Mouse (Mus musculus) ES-Bruce4 (cell line): ENCODE data around the gene Syt2. TPM values are rescaled to one million over a fixed set of nuclear protein-coding genes. Genes with fewer than 3 reads are reported as not detected.

Experiments used
- H3K27ac ChIP-seq: 2 replicates; pipeline ENCODE4 v1.5.1; 2012; ENCODE audit warnings: low read length, inconsistent platforms; ENCODE audit not compliant: insufficient read depth
- H3K27me3 ChIP-seq: 2 replicates; pipeline ENCODE4 v1.6.1; 2012; ENCODE audit warnings: mild to moderate bottlenecking, low read length, inconsistent platforms; ENCODE audit not compliant: control insufficient read depth, poor library complexity, insufficient read depth, severe bottlenecking
- H3K36me3 ChIP-seq: 2 replicates; pipeline ENCODE4 v1.6.1; 2012; ENCODE audit warnings: inconsistent platforms, mild to moderate bottlenecking, low read length, moderate library complexity; ENCODE audit not compliant: control insufficient read depth, poor library complexity, insufficient read depth, severe bottlenecking
- H3K4me1 ChIP-seq: one replicate; pipeline ENCODE4 v1.8.1; 2011; ENCODE audit warnings: low read length; ENCODE audit not compliant: control insufficient read depth, insufficient read depth
- H3K4me3 ChIP-seq: 2 replicates; pipeline ENCODE4 v1.5.1; 2011; ENCODE audit warnings: low read depth, mild to moderate bottlenecking, low read length
- H3K9ac ChIP-seq: 2 replicates; pipeline ENCODE4 v1.6.1; 2012; ENCODE audit warnings: low read depth, mild to moderate bottlenecking, inconsistent platforms; ENCODE audit not compliant: poor library complexity, severe bottlenecking
- H3K9me3 ChIP-seq: replicated peaks from 2 replicates; pipeline ENCODE4 v1.6.1; 2012; ENCODE audit warnings: mild to moderate bottlenecking, low read length, inconsistent platforms; ENCODE audit not compliant: control insufficient read depth, poor library complexity, insufficient read depth, severe bottlenecking
- CTCF ChIP-seq: IDR thresholded peaks from one replicate; pipeline ENCODE4 v1.8.1; 2011; ENCODE audit warnings: low read depth, low read length
- EP300 ChIP-seq: IDR thresholded peaks from 2 replicates; pipeline ENCODE4 v1.6.1; 2011; ENCODE audit warnings: low read depth, low read length; ENCODE audit not compliant: insufficient read depth
- POLR2A ChIP-seq: IDR thresholded peaks from one replicate; pipeline ENCODE4 v1.8.1; 2011; ENCODE audit warnings: low read length; ENCODE audit not compliant: insufficient read depth
- polyA plus RNA-seq: library from polyadenylated mRNA; stranded (reverse); fragments of >200 nt; gene quantifications from 2 replicates; pipeline ENCODE4 v1.2.4, GENCODE M21; 2011; ENCODE audit warnings: low read depth; ENCODE audit not compliant: missing spikeins, insufficient read depth, insufficient read length

Gene Syt2
- 0.12 TPM in 1 of 2 replicates, not detected in the other for polyA plus RNA-seq

- no peaks in the 10 kb centered on the region for H3K4me1 ChIP-seq
- peak within 1 kb of the TSS; percentile 69 for H3K4me3 ChIP-seq
- H3K9me3 ChIP-seq = no peaks in the 10 kb centered on the region
- H3K27me3 ChIP-seq = peaks cover 13% of the 10 kb centered on the region
- H3K9ac ChIP-seq = peak within 1 kb of the TSS; percentile 20
- no peaks in the 10 kb centered on the region for H3K36me3 ChIP-seq
- no peak within 1 kb of the TSS for H3K27ac ChIP-seq
- TF ChIP-seq CTCF (no peak), POLR2A (no peak), EP300 (no peak)
Observed at GRCm38 (mm10) chr1:134646261-134646962, at the start of gene Syt2. Gene Syt2, plus strand, starts transcription at chr1:134646677.

GRCm38 (mm10) chr1:134597339-134598054 lies 49.0 kb upstream of the Syt2 start:
- Histone ChIP-seq H3K27ac (no peak overlapping the region), H3K36me3 (peaks cover 84% of the 10 kb centered on the region), H3K4me1 (no peaks in the 10 kb centered on the region), H3K27me3 (no peaks in the 10 kb centered on the region), H3K4me3 (no peak overlapping the region), H3K9ac (no peak overlapping the region), H3K9me3 (no peaks in the 10 kb centered on the region)
- TF ChIP-seq CTCF (no peak), EP300 (no peak), POLR2A (no peak)

DNA sequence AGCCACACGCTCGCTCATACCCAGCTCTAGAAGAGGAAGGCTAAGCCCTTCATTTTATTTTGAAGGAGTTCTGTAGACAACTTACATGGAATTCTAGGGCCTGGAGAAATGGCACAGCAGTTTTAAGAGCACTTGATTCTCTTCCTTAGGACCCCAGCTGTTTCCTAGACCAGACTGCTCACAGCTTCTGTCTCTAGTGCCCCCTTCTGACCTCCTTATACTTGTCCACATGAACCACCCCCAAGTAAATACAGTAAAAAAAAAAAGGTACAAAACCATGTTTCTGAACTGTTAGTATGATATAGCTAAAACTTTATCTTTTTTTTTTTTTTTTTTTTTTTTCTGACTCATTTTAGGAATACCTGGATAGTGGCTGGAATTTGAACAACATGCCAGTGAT lies 42.4 kb upstream of the Syt2 start:
- peaks cover 82% of the 10 kb centered on the region for H3K36me3 ChIP-seq
- no peaks in the 10 kb centered on the region for H3K9me3 ChIP-seq
- no peak overlapping the region for H3K27ac ChIP-seq
- H3K9ac ChIP-seq = no peak overlapping the region
- no peaks in the 10 kb centered on the region for H3K27me3 ChIP-seq
- H3K4me1 ChIP-seq = peaks cover 2% of the 10 kb centered on the region
- no peak overlapping the region for H3K4me3 ChIP-seq
- TF ChIP-seq EP300 (no peak), CTCF (no peak), POLR2A (no peak)

DNA sequence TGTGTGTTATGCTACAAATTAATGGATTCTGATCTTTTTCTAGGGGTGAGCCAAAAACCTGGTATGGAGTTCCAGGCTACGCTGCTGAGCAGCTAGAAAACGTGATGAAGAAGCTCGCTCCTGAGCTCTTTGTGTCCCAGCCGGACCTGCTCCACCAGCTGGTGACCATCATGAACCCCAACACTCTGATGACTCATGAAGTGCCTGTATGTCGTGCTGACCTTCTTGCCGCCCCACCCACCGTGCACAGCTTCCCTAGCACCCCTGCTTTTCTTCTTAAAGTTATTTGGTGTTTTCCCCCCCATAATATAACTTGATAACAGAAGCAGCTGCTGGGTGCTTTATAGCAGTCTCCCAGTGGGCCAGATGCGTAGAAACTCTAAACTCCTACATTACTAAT lies 40.8 kb upstream of the Syt2 start:
- no peak overlapping the region for H3K27ac ChIP-seq
- H3K9me3 ChIP-seq = no peaks in the 10 kb centered on the region
- no peak overlapping the region for H3K9ac ChIP-seq
- H3K4me3 ChIP-seq = no peak overlapping the region
- H3K4me1 ChIP-seq = peaks cover 2% of the 10 kb centered on the region
- H3K27me3 ChIP-seq = no peaks in the 10 kb centered on the region
- peaks cover 77% of the 10 kb centered on the region for H3K36me3 ChIP-seq
- TF ChIP-seq POLR2A = no peak
- TF ChIP-seq EP300 = no peak
- TF ChIP-seq CTCF = no peak

DNA sequence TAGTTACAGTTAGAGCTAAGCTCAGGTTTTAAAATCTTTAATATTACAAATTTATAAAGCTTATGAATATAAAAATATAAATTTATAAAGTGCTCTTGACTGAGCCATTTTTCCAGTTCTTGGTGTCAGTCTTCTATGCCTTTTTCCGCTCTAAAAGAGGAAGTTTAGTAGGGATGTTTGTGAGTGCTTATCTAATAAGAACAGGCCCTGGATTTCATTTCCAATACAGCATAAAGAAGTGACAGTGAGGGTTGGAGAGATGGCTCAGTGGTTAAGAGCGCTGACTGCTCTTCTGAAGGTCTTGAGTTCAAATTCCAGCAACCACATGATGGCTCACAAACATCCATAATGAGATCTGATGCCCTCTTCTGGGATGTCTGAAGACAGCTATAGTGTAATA lies 40.1 kb upstream of the Syt2 start:
- Histone ChIP-seq H3K36me3 (peaks cover 74% of the 10 kb centered on the region), H3K27me3 (no peaks in the 10 kb centered on the region), H3K9me3 (no peaks in the 10 kb centered on the region), H3K9ac (no peak overlapping the region), H3K27ac (no peak overlapping the region), H3K4me3 (no peak overlapping the region), H3K4me1 (peaks cover 2% of the 10 kb centered on the region)
- no peak for TF ChIP-seq POLR2A

DNA sequence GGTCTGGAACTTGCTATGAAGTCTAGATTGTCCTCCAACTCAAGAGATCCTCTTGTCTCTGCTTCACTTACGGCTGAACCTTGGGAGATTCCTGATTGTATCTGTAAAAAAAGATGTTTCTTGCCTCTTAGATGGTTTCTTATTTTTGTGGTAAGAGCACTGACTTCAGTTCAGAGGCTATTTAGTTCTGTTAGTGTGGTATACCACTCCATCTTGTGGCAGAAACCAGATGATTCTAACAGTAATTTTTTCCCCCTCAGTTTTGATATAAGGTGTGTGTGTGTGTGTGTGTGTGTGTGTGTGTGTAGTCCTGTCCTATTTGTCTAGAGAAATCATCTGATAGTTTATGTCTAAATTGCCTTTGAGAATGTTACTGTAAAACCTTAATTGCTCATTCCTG lies 39.2 kb upstream of the Syt2 start:
- no peak overlapping the region for H3K27ac ChIP-seq
- peaks cover 66% of the 10 kb centered on the region for H3K36me3 ChIP-seq
- no peak for TF ChIP-seq EP300
- TF ChIP-seq CTCF = no peak
- no peak for TF ChIP-seq POLR2A
- H3K4me1 ChIP-seq = peaks cover 2% of the 10 kb centered on the region
- H3K9ac ChIP-seq = no peak overlapping the region
- no peaks in the 10 kb centered on the region for H3K27me3 ChIP-seq
- no peak overlapping the region for H3K4me3 ChIP-seq
- no peaks in the 10 kb centered on the region for H3K9me3 ChIP-seq
